Mouse (Mus musculus) pancreas, adult 10 weeks (tissue): Measurements from ENCODE around the gene Gm15319. TPM values are rescaled to one million over a fixed set of nuclear protein-coding genes. Genes with fewer than 3 reads are reported as not detected.

Experiments
- polyA plus RNA-seq: library from polyadenylated mRNA; stranded (reverse); fragments of 350-450 nt; fragmentation: Illumina TruSeq; extraction: RNeasy Lipid Tissue Mini Kit (QIAGEN cat#74804); gene quantifications from one replicate; pipeline ENCODE4 v1.2.3, GENCODE M21; 2015; ENCODE audit warnings: low read depth, low replicate concordance; ENCODE audit not compliant: insufficient read depth

The Gm15319 gene
- not detected for polyA plus RNA-seq

DNA sequence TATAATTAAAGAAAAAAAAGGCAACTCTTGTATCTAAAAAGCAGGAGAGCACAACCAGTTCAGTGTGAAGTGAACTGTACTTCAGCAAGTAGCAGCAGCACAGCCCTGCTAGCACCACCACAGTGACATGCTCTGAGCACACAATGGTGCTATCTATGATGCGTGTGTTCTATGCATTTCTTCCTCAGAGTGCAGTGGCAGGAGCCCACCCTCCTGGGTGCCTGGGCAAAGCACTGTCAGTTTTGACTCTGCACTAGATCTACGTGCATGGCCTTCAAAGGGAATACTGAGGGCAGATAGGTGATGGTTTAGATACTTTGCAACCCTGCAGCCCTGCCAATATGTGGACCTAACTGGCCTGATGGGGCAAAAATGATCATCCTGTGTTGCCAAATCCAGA lies at the start of gene Gm15319:
TSS of gene Gm15319 (minus strand) at position 101 of the 400 bp plus-strand sequence.

